Mouse (Mus musculus) heart, postnatal 14 days (tissue): ENCODE measurements around the gene Gpr141. TPM values are rescaled to one million over a fixed set of nuclear protein-coding genes. Genes with fewer than 3 reads are reported as not detected.

Experiments used
- DNase-seq, 2 experiments: peaks; one replicate each; pipeline ENCODE4 v3.0.0; 2021 to 2022
- intact Hi-C: fragments of 180-260 bp; cut with DNase I; formaldehyde crosslinking; loops from one replicate; pipeline ENCODE4 v1.15.1; 2025
- total RNA-seq, 2 experiments: library from RNA; stranded (reverse); gene quantifications; 2 replicates each; pipeline ENCODE4 v1.2.3; 2021

The Gpr141 gene
- total RNA-seq, 2 experiments from 2014 or later, result 0.22 TPM; not detected in 1

DNA sequence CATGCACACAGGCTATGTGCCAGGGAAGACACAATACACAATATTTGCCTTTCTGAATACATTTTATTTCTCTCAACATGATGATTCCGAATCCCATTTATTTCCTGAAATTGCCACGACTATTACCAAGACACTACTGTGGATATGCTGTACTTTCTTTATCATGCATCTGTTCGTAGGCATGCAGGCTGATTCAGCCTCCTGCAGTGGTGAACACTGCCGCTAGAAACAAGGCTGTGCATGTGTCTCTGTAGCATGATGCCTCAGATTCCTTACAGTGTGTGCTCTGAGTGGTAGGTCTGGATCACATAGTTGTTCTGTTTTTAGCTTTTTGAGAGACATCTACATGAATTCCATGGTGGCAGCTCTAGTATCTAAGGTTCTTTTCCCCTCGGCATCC, 89.5 kb downstream of the Gpr141 start:
- no peak for DNase-seq
- intact Hi-C loops, result no loop called here

DNA sequence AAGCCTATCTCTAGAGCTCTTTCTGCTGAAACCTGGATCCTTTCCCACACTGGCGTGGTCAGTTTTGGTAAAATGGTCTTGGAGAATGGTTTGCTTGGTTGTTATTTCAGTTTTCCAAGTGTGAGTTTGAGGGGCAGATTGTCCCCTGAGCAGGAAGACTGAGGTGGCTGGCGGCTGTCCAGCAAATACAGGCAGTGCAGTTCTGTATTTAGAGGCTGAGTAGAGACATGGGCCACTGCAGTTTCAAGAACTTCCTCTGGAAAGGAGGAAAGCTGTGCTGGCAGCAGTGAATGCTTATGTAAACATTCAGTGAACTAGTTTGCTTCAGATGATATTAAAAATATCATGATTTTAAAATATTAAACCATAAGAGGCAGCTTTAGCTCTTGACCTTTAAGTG, 93.2 kb downstream of the Gpr141 start:
- DNase-seq, result peak; percentile 12 to 14
- intact Hi-C loops, result no loop called here

DNA sequence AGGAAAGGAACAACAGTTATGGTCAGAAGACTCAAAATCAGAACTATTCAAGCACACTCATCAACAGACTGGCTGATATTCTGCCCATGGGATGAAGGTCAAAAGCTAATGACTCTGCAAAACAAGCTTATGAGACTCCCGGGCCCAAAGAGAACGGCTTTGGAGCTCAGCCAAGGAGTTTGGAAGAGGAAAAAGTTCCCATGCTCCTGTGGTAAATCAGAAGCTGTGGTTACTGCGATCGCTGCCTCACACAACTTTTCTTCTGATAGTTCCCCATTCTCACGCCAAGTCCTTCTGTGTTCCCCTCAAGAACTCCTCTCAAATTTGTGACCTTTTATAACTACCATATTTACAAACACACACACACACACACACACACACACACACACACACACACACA, 105.1 kb downstream of the Gpr141 start:
- peak; percentile 11 to 44 for DNase-seq
- intact Hi-C loops, result no loop called here

DNA sequence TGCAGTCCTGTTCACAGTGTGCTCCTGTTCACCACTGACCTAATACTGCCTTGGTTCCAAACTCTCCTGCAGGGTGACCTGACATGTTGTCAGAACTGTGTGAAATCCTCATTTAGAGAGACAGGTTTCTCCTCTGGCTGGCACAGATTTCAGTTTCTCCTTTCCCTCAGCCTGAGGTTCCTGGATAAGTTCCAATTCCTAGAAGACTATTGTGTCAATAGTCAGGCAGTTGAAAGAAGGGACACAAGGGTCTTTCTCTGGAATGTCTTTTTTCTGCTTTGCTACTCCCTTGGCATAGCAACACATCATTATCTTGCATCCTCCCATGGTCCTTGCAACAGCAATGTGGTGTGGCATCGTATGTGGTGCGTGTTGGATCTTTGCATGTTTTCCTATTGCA, 106.9 kb downstream of the Gpr141 start:
- no peak for DNase-seq
- intact Hi-C loops, result no loop called here

DNA sequence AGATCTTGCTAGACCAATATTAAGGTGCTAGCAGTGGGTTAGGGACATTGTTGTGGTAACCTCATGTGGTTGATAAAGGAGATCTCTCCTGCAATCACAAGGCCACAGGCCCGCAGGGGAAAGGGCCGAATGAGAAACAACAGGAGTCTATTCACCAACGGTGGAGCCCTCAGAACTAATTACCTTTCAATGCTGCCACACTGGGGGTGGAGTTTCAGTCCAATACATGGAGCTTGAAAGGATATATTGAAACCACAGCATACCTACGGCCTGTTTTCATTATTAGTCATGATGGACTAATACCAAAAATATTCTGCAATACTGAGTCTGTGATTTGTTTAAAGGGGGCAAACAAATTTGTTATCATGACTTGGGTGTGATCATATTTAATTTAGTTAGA, 120.3 kb downstream of the Gpr141 start:
- intact Hi-C loops, result no loop called here
- DNase-seq, result no peak

DNA sequence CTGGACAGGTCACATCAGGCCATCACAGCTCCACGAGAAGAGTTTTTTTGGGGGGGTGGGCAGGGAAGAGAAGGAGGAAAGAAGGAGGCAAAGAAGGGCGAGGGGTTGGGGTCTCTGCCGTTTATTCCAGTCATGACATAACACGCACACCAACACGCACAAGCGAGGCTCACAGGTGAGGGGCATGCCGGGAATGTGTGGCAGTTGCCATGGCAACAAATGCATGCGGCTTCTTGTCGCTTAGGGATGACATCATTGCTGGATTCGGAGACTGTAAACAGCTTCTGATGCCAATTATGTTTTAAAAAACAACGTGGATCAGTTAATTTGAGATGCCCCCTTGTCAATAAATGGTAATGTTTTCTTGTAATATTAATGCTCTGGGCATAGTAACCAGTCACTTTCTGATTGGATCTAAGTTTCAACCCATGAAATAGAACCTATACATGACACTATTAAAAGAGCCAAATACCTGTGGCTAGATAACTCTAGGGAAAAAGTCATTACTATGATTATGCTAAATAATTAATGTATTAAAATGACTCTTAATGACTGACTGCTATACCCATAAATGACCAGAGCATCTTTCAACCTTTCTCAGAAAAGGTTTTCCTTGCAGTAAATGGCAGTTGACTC, 122.5 kb downstream of the Gpr141 start:
- intact Hi-C loops, result no loop called here
- no peak for DNase-seq

DNA sequence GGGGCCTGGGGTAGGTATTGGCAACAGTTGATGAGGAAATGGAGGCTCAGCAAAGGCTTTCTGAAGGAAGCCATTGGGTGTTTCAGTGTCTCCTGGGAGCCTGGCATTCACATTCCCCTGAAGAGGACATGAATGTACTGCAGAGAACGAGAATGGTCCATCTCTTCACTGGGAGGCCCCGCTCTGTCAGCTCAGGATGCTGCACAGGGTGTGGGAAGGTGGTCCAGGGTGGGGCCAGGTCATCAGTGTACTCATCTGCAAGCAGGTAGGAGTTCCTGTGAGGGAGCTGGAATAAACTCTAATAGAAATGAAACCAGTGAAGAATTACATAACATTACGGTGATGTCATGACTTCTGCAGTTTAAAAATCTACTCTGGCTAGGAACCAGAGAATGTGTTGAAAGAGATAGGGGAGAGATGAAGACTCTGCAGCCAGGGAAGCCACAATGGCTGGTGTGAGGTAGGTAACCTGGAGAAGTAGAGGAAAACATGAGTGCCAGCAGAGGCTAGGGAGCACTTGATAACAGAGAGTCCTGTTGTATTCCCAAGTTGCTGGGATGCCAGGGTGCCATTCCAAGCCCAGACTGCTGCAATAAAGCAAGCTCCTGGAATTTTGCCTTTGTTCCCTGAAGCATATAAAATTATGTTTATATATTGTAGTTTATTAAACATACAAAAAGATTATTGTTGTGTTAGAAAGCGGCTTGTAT, 123.2 kb downstream of the Gpr141 start:
- intact Hi-C loops, result no loop called here
- DNase-seq, result no peak

Other genes with a start within 250 kb of the Gpr141 start
- 10 to 100 TPM; 10.2 to 11.1 TPM for gene Epdr1, start 204.3 kb downstream of the Gpr141 start, total RNA-seq
- gene Sfrp4, start 201.2 kb downstream of the Gpr141 start, total RNA-seq, result under 1 TPM; 0.27 to 0.38 TPM
- under 1 TPM in 1 of 2 experiments, not detected in 1; 0.17 TPM for gene Nme8, start 126.5 kb downstream of the Gpr141 start, total RNA-seq